Mouse (Mus musculus): ENCODE data around the gene Slc9a1. TPM values are rescaled to one million over a fixed set of nuclear protein-coding genes. Genes with fewer than 3 reads are reported as not detected.

Slc9a1 gene
- 7.9 and 8.1 TPM in 2 replicates for polyA plus RNA-seq (2016; fragmentation: Nextera tagmentation; extraction: Ambion mirVana)

DNA sequence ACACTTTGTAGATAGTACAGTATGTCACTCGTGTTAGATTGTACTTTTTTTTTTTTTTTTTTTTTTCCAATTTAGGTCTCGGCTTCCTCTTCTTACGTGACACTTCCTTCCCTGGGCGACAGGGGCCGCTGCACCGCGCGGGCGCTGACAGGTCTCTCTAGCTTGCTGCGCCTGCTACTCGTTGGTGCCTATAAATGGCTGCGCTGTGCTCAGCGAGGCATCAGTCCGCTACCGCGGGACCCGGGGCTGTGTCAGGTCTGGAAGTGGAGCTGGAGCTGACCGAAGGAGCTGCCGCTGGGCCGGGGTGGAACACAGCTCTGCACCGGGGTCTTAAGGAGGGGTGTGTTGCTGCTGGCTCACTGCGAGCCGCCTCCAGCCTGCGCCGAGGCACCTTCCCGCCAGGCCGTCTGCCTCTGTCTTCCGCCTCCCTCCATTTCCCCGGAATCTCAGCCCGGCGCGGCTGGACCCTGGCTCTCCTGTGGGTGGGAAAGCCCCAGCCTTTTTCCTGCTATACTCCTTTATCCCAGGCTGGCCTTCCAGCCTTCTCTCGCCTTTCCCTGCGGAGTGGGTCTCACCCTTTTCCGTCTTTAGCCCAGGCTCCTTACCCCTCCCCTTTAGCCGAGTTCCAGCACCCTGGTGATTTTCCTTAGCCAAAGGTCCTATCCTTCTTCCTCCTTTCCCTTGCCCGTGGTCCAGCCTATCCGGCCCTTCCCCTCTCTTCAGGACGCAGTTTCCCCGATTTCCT lies at the start of gene Slc9a1:
Gene Slc9a1, plus strand, starts transcription at position 154 of the 745 bp plus-strand sequence.
- H3K27me3 ChIP-seq (ENCODE audit: poor library complexity, severe bottlenecking), result no peaks in the 10 kb centered on the region
- no peaks in the 10 kb centered on the region for H3K9me3 ChIP-seq
- peaks cover 5% of the 10 kb centered on the region for H3K36me3 ChIP-seq (replicated peaks)
- H3K27ac ChIP-seq, result peak within 1 kb of the TSS; percentile 94
- WGBS, result under 1% methylated on average over 40 of the region's 40 CpGs
- H3K4me1 ChIP-seq, result peaks cover 44% of the 10 kb centered on the region
- DNase-seq (ENCODE audit: extremely low spot score, low spot score), result peak; percentile 91
- H3K4me3 ChIP-seq, result peak within 1 kb of the TSS; percentile 75

DNA sequence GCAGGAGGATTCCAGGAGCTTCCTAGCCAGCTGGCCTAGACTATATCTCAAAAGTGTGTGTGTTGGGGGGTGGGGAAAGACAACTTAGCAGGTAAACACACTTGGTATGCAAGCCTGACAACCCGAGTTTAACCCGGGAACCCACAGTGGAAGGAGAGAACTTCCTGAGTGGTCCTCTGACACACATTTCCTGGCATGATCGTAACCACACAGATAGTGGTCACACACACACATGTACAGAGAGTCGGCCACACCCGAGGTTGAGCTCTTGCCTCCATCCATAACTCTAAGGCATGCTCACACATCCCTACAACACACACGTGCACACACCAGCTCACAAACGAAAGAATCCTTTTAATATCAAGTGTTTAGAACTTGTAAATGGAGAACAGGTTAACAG lies 41.4 kb upstream of the Slc9a1 start:
- Histone ChIP-seq H3K27me3 (ENCODE audit: poor library complexity, severe bottlenecking) (no peaks in the 10 kb centered on the region), H3K4me1 (peaks cover 7% of the 10 kb centered on the region), H3K9me3 (no peaks in the 10 kb centered on the region), H3K27ac (no peak overlapping the region), H3K36me3 (replicated peaks) (peaks cover 5% of the 10 kb centered on the region), H3K4me3 (no peak overlapping the region)
- WGBS, result 87% methylated on average over 7 of the region's 7 CpGs
- no peak for DNase-seq (ENCODE audit: extremely low spot score, low spot score)

GRCm38 (mm10) chr4:133330296-133330695 lies 39.2 kb upstream of the Slc9a1 start:
- H3K36me3 ChIP-seq (replicated peaks), result no peaks in the 10 kb centered on the region; the same call in 1 of the 2 replicates
- no peak for DNase-seq (ENCODE audit: extremely low spot score, low spot score)
- no peak overlapping the region for H3K27ac ChIP-seq
- 87% methylated on average over 4 of the region's 4 CpGs for WGBS
- no peaks in the 10 kb centered on the region for H3K9me3 ChIP-seq
- H3K27me3 ChIP-seq (ENCODE audit: poor library complexity, severe bottlenecking), result no peaks in the 10 kb centered on the region
- peaks cover 16% of the 10 kb centered on the region for H3K4me1 ChIP-seq
- H3K4me3 ChIP-seq, result no peak overlapping the region

DNA sequence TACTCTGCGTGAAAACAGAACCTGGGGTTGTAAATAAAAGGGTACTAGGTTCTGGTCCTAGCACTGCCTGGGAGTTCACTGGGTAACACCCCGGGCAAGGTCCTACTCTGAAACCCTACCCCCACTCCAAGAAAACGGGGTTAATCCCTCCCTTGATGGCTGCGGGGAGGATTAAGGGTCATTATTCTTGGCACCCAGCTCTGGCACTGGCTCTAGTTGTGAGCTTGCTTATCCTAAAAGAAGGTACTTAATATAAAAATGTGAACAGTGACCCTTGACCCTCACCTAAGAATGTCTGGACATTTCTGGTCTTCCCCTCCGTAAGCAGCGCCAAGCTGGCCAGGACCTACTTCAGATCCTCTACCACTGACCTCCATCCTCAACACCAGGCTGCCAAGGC lies 36.2 kb upstream of the Slc9a1 start:
- no peaks in the 10 kb centered on the region; the same call in 1 of the 2 replicates for H3K36me3 ChIP-seq (replicated peaks)
- H3K27me3 ChIP-seq (ENCODE audit: poor library complexity, severe bottlenecking), result no peaks in the 10 kb centered on the region
- H3K4me1 ChIP-seq, result peaks cover 27% of the 10 kb centered on the region
- H3K9me3 ChIP-seq, result no peaks in the 10 kb centered on the region
- 30% methylated on average over 6 of the region's 6 CpGs for WGBS
- no peak overlapping the region for H3K4me3 ChIP-seq
- DNase-seq (ENCODE audit: extremely low spot score, low spot score), result no peak
- H3K27ac ChIP-seq, result no peak overlapping the region

DNA sequence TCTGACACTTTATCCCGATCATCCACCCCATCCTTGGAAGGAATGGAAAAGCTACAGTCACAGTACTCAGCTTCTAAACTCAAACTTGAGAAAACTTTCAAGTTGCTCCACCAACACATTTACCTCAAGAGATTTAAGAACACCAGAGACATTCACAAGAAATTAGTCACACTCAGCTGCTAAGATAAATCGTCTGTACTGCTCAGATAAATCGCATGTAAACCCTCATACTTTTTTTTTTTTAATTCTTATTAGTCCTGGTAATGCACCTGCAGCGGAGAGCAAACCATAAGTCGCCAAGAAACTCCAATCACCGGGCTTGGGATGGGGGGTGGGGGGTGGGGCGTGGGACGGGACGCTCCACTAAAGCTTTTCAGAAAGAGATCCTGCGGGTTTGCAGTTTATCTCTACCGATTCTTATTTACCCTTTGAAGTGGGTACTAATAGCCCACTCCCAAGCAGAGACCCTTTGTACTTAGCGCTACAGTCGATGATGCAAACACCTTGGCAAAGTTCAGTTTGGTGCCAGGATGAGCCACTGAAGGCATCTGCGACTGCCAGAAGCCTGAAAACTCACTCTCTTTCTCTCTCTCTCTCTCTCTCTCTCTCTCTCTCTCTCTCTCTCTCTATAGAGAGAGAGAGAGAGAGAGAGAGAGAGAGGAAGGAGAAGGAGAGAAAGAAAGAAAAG lies 31.5 kb upstream of the Slc9a1 start:
- Histone ChIP-seq H3K27ac (peak overlapping the region; percentile 90; the same call in 1 of the 2 replicates), H3K4me3 (peak overlapping the region; percentile 71), H3K4me1 (peaks cover 27% of the 10 kb centered on the region), H3K9me3 (no peaks in the 10 kb centered on the region), H3K36me3 (replicated peaks) (no peaks in the 10 kb centered on the region; the same call in 1 of the 2 replicates), H3K27me3 (ENCODE audit: poor library complexity, severe bottlenecking) (no peaks in the 10 kb centered on the region)
- DNase-seq (ENCODE audit: extremely low spot score, low spot score), result no peak
- WGBS, result 14% methylated on average over 14 of the region's 14 CpGs

DNA sequence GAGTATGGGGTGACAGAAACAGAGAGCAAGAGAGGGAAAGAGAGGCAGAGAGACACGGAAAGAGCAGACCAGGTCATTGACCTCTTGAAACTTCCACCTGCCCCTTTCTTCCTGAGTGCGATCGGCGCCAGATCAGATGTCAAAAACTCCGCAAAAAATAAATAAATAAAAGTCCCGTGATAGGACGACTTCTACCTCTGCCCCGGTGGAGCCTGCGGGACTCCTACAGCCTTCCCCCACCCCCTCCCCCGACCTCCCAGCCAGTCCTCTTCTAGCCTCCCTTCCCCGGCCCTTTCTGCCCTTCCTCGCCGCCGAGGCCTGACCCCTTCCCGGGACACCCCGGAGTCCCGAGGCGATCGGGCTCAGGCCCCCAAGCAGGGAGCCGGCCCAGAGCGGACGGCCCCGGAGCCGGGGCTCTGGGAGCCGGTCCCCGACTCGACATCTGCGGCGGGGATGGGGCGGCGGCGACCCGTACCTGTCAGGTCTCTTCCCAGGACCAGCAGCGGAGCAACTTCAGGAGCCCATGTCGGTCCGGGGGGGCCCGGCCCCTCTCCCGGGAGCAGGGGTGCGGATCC lies 30.9 kb upstream of the Slc9a1 start:
- peak overlapping the region; percentile 71 for H3K4me3 ChIP-seq
- H3K36me3 ChIP-seq (replicated peaks), result no peaks in the 10 kb centered on the region; the same call in 1 of the 2 replicates
- H3K4me1 ChIP-seq, result peaks cover 21% of the 10 kb centered on the region
- H3K27ac ChIP-seq, result peak overlapping the region; percentile 90
- DNase-seq (ENCODE audit: extremely low spot score, low spot score), result no peak
- under 1% methylated on average over 39 of the region's 39 CpGs for WGBS
- no peaks in the 10 kb centered on the region for H3K9me3 ChIP-seq
- H3K27me3 ChIP-seq (ENCODE audit: poor library complexity, severe bottlenecking), result no peaks in the 10 kb centered on the region

GRCm38 (mm10) chr4:133339148-133339749 lies 30.3 kb upstream of the Slc9a1 start:
- under 1% methylated on average over 60 of the region's 60 CpGs for WGBS
- Histone ChIP-seq H3K4me3 (peak overlapping the region; percentile 71), H3K9me3 (no peaks in the 10 kb centered on the region), H3K4me1 (peaks cover 16% of the 10 kb centered on the region), H3K27ac (peak overlapping the region; percentile 90), H3K36me3 (replicated peaks) (no peaks in the 10 kb centered on the region; the same call in 1 of the 2 replicates), H3K27me3 (ENCODE audit: poor library complexity, severe bottlenecking) (no peaks in the 10 kb centered on the region)
- peak; percentile 95 for DNase-seq (ENCODE audit: extremely low spot score, low spot score)

GRCm38 (mm10) chr4:133340217-133340616 lies 29.3 kb upstream of the Slc9a1 start:
- no peaks in the 10 kb centered on the region for H3K9me3 ChIP-seq
- no peaks in the 10 kb centered on the region for H3K27me3 ChIP-seq (ENCODE audit: poor library complexity, severe bottlenecking)
- H3K4me3 ChIP-seq, result no peak overlapping the region
- DNase-seq (ENCODE audit: extremely low spot score, low spot score), result no peak
- peaks cover 16% of the 10 kb centered on the region for H3K4me1 ChIP-seq
- no peaks in the 10 kb centered on the region; the same call in 1 of the 2 replicates for H3K36me3 ChIP-seq (replicated peaks)
- WGBS, result 87% methylated on average over 2 of the region's 2 CpGs
- H3K27ac ChIP-seq, result no peak overlapping the region

DNA sequence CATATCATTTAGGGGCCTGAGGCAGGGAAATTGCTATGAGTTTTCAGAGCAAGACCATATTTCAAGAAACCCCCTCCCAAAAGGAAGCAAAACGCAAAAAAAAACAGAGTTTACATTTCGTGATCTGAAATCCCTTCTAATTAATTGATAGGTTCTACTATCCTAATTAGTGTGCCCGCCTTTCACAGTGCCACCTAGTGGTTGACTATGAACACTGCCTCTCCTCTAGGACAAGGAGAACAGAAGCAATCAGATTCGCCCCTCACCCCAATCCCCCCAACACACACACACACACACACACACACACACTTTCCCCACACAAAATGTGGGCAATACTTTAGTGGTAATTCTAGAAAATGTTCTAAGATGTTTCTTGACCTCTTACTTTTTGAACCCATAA lies 25.4 kb upstream of the Slc9a1 start:
- Histone ChIP-seq H3K27ac (no peak overlapping the region), H3K27me3 (ENCODE audit: poor library complexity, severe bottlenecking) (no peaks in the 10 kb centered on the region), H3K4me3 (no peak overlapping the region), H3K9me3 (no peaks in the 10 kb centered on the region), H3K36me3 (replicated peaks) (no peaks in the 10 kb centered on the region), H3K4me1 (peaks cover 5% of the 10 kb centered on the region)
- WGBS, result 8% methylated on average over 4 of the region's 4 CpGs
- peak; percentile 37 for DNase-seq (ENCODE audit: extremely low spot score, low spot score)

- no peak for DNase-seq (ENCODE audit: extremely low spot score, low spot score)
- Histone ChIP-seq H3K27ac (no peak overlapping the region), H3K27me3 (ENCODE audit: poor library complexity, severe bottlenecking) (no peaks in the 10 kb centered on the region), H3K9me3 (no peaks in the 10 kb centered on the region), H3K4me1 (no peaks in the 10 kb centered on the region), H3K4me3 (no peak overlapping the region), H3K36me3 (replicated peaks) (no peaks in the 10 kb centered on the region)
- WGBS, result 90% methylated on average over 6 of the region's 6 CpGs
Observed at GRCm38 (mm10) chr4:133345702-133346101, 23.8 kb upstream of the Slc9a1 start.

DNA sequence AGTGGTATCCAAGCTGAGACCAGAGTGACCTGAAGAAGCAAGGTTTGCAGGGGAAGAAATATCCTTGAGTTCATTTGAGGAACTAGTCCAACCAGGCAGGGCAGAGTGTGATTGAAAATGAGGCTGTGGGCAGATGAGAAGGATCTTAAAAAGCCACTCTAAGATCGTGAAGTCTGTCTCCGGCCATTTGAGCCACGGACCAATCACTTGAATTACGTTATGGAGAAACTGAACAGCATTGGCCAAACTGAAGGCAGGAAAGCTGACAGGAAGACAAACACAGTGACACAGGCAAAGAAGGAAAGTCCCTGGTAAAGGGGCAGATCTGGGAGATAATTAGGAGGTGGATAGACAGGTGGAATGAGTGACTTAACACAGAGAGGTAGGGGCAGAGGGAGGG lies 22.9 kb upstream of the Slc9a1 start:
- H3K4me3 ChIP-seq, result no peak overlapping the region
- WGBS, result 92% methylated on average over 4 of the region's 4 CpGs
- no peak for DNase-seq (ENCODE audit: extremely low spot score, low spot score)
- H3K9me3 ChIP-seq, result no peaks in the 10 kb centered on the region
- no peaks in the 10 kb centered on the region for H3K36me3 ChIP-seq (replicated peaks)
- H3K27me3 ChIP-seq (ENCODE audit: poor library complexity, severe bottlenecking), result no peaks in the 10 kb centered on the region
- H3K27ac ChIP-seq, result no peak overlapping the region
- no peaks in the 10 kb centered on the region for H3K4me1 ChIP-seq

DNA sequence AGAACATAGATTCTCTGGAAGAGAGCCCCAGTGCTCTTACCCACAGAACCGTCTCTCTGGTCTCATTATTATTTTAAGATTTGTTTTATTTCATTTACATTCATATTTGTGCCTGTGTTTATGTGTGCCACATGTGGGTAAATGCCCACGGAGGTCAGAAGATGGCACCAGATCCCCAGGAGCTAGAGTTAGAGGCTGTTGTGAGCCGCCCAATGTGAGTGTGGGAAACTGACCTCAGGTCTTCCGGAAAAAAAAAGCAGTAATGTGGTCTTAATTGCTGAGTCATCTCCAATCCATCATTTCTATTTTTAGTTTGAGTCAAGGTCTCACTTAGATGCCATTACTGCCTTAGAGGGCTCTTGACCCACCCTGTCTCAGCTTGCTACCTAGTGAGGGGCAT lies 21.9 kb upstream of the Slc9a1 start:
- H3K36me3 ChIP-seq (replicated peaks), result no peaks in the 10 kb centered on the region
- WGBS, result 72% methylated on average over 4 of the region's 4 CpGs
- no peak overlapping the region for H3K4me3 ChIP-seq
- H3K9me3 ChIP-seq, result no peaks in the 10 kb centered on the region
- no peaks in the 10 kb centered on the region for H3K4me1 ChIP-seq
- H3K27me3 ChIP-seq (ENCODE audit: poor library complexity, severe bottlenecking), result no peaks in the 10 kb centered on the region
- DNase-seq (ENCODE audit: extremely low spot score, low spot score), result no peak
- H3K27ac ChIP-seq, result no peak overlapping the region
